Mouse (Mus musculus): Measurements from ENCODE around the gene D930048N14Rik.

The D930048N14Rik gene

DNA sequence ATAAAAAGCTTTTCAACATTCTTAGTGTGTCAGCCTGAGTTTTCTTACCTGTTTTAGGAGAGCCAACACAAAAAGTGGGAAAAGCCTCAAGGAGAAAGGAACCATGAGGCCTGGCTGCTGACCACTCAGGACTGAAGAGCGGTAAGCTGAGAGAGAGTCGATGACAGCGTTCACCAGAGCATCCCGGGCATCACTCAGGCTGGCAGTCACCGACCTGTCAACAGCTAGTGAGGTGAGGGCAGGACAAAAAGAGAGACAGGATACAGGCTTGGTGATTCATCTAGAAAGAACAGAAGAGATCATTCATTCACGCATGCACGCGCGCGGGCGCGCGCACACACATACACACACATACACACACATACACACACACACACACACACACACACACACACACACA is 56.3 kb downstream of the D930048N14Rik start:
- DNase-seq = no peak
